Mouse (Mus musculus): ENCODE results near the gene Defb45. TPM values are rescaled to one million over a fixed set of nuclear protein-coding genes. Genes with fewer than 3 reads are reported as not detected.

Defb45 gene
- 22.0 TPM for polyA plus RNA-seq (2014; fragmentation: Illumina TruSeq; extraction: RNeasy Lipid Tissue Mini Kit (QIAGEN cat#74804); ENCODE audit: low read depth, low replicate concordance)

GRCm38 (mm10) chr2:152599299-152599698 is at the start of gene Defb45:
TSS of gene Defb45 (minus strand) at chr2:152599399.

DNA sequence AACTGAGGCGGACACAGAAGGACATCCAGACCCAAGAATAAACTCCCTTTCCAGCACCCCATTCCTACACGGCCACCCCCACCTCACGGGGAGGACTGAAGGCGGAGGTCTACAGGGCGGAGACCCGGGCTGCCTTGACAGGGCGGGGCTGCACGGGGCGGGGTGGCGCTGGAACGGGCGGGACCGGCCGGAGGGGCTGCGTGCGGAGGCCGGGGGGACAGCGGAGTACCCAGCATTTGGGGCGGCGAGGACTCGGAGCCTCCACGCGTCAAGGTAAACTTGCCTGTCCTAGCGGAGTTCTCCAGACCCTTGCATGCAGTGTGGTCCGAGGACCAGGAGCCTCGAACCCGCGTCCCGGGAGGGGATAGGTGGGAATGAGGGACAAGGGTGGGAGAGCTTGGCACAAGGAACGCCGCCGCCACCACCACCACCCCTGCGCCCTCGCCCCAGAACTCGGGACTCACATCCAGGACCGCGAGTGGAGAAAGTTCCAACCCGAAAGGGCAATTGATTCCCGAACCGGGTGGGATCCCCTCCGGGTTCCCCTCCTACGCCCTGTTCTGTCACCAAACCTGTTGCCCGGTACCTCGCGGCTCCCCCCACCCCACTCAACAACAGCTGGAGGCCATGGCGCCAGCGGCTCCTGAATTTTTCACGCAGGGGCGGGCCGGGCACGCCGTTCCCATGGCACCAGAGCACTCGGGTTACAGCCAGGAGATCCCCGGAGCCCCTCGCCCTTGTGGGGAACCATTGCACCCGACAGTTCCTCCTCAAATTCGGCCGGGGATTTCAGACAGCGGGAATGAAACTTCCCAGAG is 27.8 kb upstream of the Defb45 start, which contains the start of gene Rem1:
Gene Rem1 (plus strand): TSS at position 178 of the 818 bp plus-strand sequence.

GRCm38 (mm10) chr2:152622953-152623352 is 23.8 kb upstream of the Defb45 start, which contains the start of gene Defb25:
TSS of gene Defb25 (minus strand) at chr2:152623053.

DNA sequence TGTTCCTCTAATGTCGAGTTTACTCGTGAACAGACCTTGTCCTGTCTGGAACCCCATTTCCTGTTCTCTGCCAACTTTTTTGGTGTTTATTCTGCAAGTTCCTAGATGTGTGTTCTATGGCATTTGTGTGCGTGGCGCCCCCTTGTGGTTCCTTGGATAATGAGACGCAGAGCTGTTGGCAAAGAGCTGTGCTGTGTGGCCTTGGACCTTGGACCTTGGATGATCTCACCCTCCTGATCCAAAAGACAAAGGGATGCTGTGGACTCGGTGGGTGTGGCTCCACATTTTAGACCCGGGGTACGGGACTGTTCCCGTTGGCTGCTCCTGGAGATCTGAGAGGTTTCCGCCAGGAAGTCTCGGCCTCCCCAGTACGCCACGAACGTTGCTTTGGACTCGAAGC is 4.9 kb upstream of the Defb45 start, which contains the start of gene Defb36:
Gene Defb36 (plus strand): TSS at position 271 of the 400 bp plus-strand sequence.

DNA sequence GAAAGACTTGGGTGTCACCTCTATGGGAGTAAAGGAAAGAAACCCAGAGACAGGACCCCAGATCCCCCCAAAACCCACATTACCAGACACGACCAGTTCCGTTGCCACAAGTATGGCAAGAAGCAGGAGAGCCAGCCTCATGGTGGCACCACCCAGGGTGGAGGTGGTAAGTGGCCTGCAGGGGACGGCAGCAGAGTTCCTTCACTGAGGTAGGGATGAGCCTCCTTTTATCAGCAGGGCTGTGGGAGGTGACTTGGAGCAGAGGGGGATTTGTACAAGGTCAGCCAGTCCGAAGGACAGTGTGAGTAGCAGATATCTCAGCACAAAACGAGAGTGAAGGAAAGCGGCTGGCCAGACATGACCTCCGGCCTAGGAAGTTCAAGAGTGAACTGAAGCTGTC is 19.1 kb downstream of the Defb45 start, which contains the start of gene Defb19:
Gene Defb19 (minus strand): TSS at position 206 of the 400 bp plus-strand sequence.

GRCm38 (mm10) chr2:152572114-152572794 is 26.9 kb downstream of the Defb45 start, which contains the start of gene Defb21:
TSS of gene Defb21 (plus strand) at chr2:152572744.

GRCm38 (mm10) chr2:152569038-152569437 is 30.2 kb downstream of the Defb45 start, which contains the start of gene Gm17416:
TSS of gene Gm17416 (plus strand) at chr2:152569338.

Other genes with a start within 250 kb of the Defb45 start
- gene Nrsn2, start 222.8 kb downstream of the Defb45 start, polyA plus RNA-seq (2014; fragmentation: Illumina TruSeq; extraction: RNeasy Lipid Tissue Mini Kit (QIAGEN cat#74804); ENCODE audit: low read depth, low replicate concordance), result not detected
- 0.66 TPM for gene Sox12, start 201.3 kb downstream of the Defb45 start, polyA plus RNA-seq (2014; fragmentation: Illumina TruSeq; extraction: RNeasy Lipid Tissue Mini Kit (QIAGEN cat#74804); ENCODE audit: low read depth, low replicate concordance)
- 2.5 TPM for gene Zcchc3, start 184.4 kb downstream of the Defb45 start, polyA plus RNA-seq (2014; fragmentation: Illumina TruSeq; extraction: RNeasy Lipid Tissue Mini Kit (QIAGEN cat#74804); ENCODE audit: low read depth, low replicate concordance)
- 73.2 TPM for gene 6820408C15Rik, start 183.8 kb downstream of the Defb45 start, polyA plus RNA-seq (2014; fragmentation: Illumina TruSeq; extraction: RNeasy Lipid Tissue Mini Kit (QIAGEN cat#74804); ENCODE audit: low read depth, low replicate concordance)
- not detected for gene Defb23, start 134.8 kb downstream of the Defb45 start, polyA plus RNA-seq (2014; fragmentation: Illumina TruSeq; extraction: RNeasy Lipid Tissue Mini Kit (QIAGEN cat#74804); ENCODE audit: low read depth, low replicate concordance)
- gene Defb20, start 122.3 kb downstream of the Defb45 start, polyA plus RNA-seq (2014; fragmentation: Illumina TruSeq; extraction: RNeasy Lipid Tissue Mini Kit (QIAGEN cat#74804); ENCODE audit: low read depth, low replicate concordance), result not detected
- 1.5 TPM for gene Defb22, start 109.3 kb downstream of the Defb45 start, polyA plus RNA-seq (2014; fragmentation: Illumina TruSeq; extraction: RNeasy Lipid Tissue Mini Kit (QIAGEN cat#74804); ENCODE audit: low read depth, low replicate concordance)
- not detected for gene Defb26, start 87.7 kb downstream of the Defb45 start, polyA plus RNA-seq (2014; fragmentation: Illumina TruSeq; extraction: RNeasy Lipid Tissue Mini Kit (QIAGEN cat#74804); ENCODE audit: low read depth, low replicate concordance)
- gene Defb28, start 81.1 kb downstream of the Defb45 start, polyA plus RNA-seq (2014; fragmentation: Illumina TruSeq; extraction: RNeasy Lipid Tissue Mini Kit (QIAGEN cat#74804); ENCODE audit: low read depth, low replicate concordance), result 3.7 TPM
- gene Defb29, start 59.3 kb downstream of the Defb45 start, polyA plus RNA-seq (2014; fragmentation: Illumina TruSeq; extraction: RNeasy Lipid Tissue Mini Kit (QIAGEN cat#74804); ENCODE audit: low read depth, low replicate concordance), result not detected
- not detected for gene Gm17416, start 30.1 kb downstream of the Defb45 start, polyA plus RNA-seq (2014; fragmentation: Illumina TruSeq; extraction: RNeasy Lipid Tissue Mini Kit (QIAGEN cat#74804); ENCODE audit: low read depth, low replicate concordance)
- 9.7 TPM for gene Defb21, start 26.7 kb downstream of the Defb45 start, polyA plus RNA-seq (2014; fragmentation: Illumina TruSeq; extraction: RNeasy Lipid Tissue Mini Kit (QIAGEN cat#74804); ENCODE audit: low read depth, low replicate concordance)
- 297 TPM for gene Defb19, start 19.1 kb downstream of the Defb45 start, polyA plus RNA-seq (2014; fragmentation: Illumina TruSeq; extraction: RNeasy Lipid Tissue Mini Kit (QIAGEN cat#74804); ENCODE audit: low read depth, low replicate concordance)
- gene Defb36, start 4.9 kb upstream of the Defb45 start, polyA plus RNA-seq (2014; fragmentation: Illumina TruSeq; extraction: RNeasy Lipid Tissue Mini Kit (QIAGEN cat#74804); ENCODE audit: low read depth, low replicate concordance), result 3.6 TPM
- not detected for gene Defb25, start 23.7 kb upstream of the Defb45 start, polyA plus RNA-seq (2014; fragmentation: Illumina TruSeq; extraction: RNeasy Lipid Tissue Mini Kit (QIAGEN cat#74804); ENCODE audit: low read depth, low replicate concordance)
- gene Rem1, start 27.6 kb upstream of the Defb45 start, polyA plus RNA-seq (2014; fragmentation: Illumina TruSeq; extraction: RNeasy Lipid Tissue Mini Kit (QIAGEN cat#74804); ENCODE audit: low read depth, low replicate concordance), result 0.24 TPM
- gene H13, start 70.1 kb upstream of the Defb45 start, polyA plus RNA-seq (2014; fragmentation: Illumina TruSeq; extraction: RNeasy Lipid Tissue Mini Kit (QIAGEN cat#74804); ENCODE audit: low read depth, low replicate concordance), result 21.1 TPM
- 91.3 TPM for gene Mcts2, start 87.6 kb upstream of the Defb45 start, polyA plus RNA-seq (2014; fragmentation: Illumina TruSeq; extraction: RNeasy Lipid Tissue Mini Kit (QIAGEN cat#74804); ENCODE audit: low read depth, low replicate concordance)
- 1.1 TPM for gene Id1, start 136.9 kb upstream of the Defb45 start, polyA plus RNA-seq (2014; fragmentation: Illumina TruSeq; extraction: RNeasy Lipid Tissue Mini Kit (QIAGEN cat#74804); ENCODE audit: low read depth, low replicate concordance)
- gene Cox4i2, start 154.8 kb upstream of the Defb45 start, polyA plus RNA-seq (2014; fragmentation: Illumina TruSeq; extraction: RNeasy Lipid Tissue Mini Kit (QIAGEN cat#74804); ENCODE audit: low read depth, low replicate concordance), result not detected
- 42.9 TPM for gene Bcl2l1, start 232.3 kb upstream of the Defb45 start, polyA plus RNA-seq (2014; fragmentation: Illumina TruSeq; extraction: RNeasy Lipid Tissue Mini Kit (QIAGEN cat#74804); ENCODE audit: low read depth, low replicate concordance)
- 63.4 TPM for gene Tpx2, start 248.6 kb upstream of the Defb45 start, polyA plus RNA-seq (2014; fragmentation: Illumina TruSeq; extraction: RNeasy Lipid Tissue Mini Kit (QIAGEN cat#74804); ENCODE audit: low read depth, low replicate concordance)

All from testis, adult 10 weeks (tissue).